In the genomic region with DNA sequence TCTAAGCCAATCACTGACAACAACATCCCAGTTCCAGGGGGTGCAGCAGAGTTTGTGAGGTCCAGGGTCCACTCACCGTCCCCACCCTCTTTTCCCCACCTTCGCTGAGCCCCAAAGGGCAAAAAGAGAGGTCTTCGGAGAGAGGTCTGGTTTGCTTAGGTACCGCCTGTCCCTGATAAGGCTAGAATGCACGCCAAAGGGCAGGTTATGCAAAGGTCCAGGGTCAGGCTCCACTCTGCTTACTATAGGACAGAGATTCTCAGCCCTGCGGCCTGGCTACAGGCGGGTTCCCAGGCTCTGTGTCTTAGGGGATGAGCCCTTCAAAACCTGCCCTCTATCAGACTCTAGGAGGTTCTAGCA, we compare ENCODE assay signal across 9 mouse cellular contexts. TPM values are rescaled to one million over a fixed set of nuclear protein-coding genes. Genes with fewer than 3 reads are reported as not detected.
A peak's percentile ranks its signal among the peaks of the same experiment; 100 is the strongest.
DNase-seq lines count a peak whose midpoint lies in the region; ATAC-seq and TF ChIP-seq lines count a peak whose summit lies in the region.
"Had no signal": no experiment of that assay in that cellular context is flagged by ENCODE, and none has a peak within 500 bp of the region (broad histone marks: within the 10 kb centered on the region; RNA-seq: fewer than 3 reads in every experiment).

No protein-coding gene starts in this region.

- H3K4me1 ChIP-seq in heart, adult 2 months (ENCODE audit: control insufficient read depth, insufficient read depth, low read length), result peaks cover 20% of the 10 kb centered on the region
- H3K4me1 ChIP-seq in hindbrain, embryonic 16.5 days (ENCODE audit: control insufficient read depth, insufficient read depth, low read depth, low read length), result peaks cover 7% of the 10 kb centered on the region
- peaks cover 12% of the 10 kb centered on the region for H3K4me1 ChIP-seq in midbrain, embryonic 11.5 days (ENCODE audit: control insufficient read depth, insufficient read depth, low read length)

- intact Hi-C loops in heart, adult 2 months (cut with DNase I), result no loop called here
- intact Hi-C loops in heart, postnatal 36 days (cut with DNase I), result no loop called here

- TF ChIP-seq POLR2A in heart, adult 2 months (IDR thresholded peaks at IDR 0.05; ENCODE audit: insufficient read depth, low read depth, low read length), result no peak

- peak; percentile 27; the same call in 1 of the 2 replicates for ATAC-seq in common myeloid progenitor, adult 5-6 weeks (replicated peaks; ENCODE audit: low read depth, poor library complexity, severe bottlenecking)
- ATAC-seq in hindbrain, embryonic 16.5 days, result no peak; the same call in 1 of the 2 replicates
- peak; percentile 50 for ATAC-seq in midbrain, embryonic 11.5 days (ENCODE audit: low FRiP score)

- H3K9me3 ChIP-seq in hindbrain, embryonic 16.5 days (ENCODE audit: control insufficient read depth, low read length), result no peaks in the 10 kb centered on the region
- H3K9me3 ChIP-seq in midbrain, embryonic 11.5 days (ENCODE audit: control insufficient read depth, low read length), result no peaks in the 10 kb centered on the region

- H3K4me3 ChIP-seq in heart, adult 2 months, result peak overlapping the region; percentile 60
- H3K4me3 ChIP-seq in hindbrain, embryonic 16.5 days (ENCODE audit: low read length), result peak overlapping the region; percentile 26
- H3K4me3 ChIP-seq in midbrain, embryonic 11.5 days (ENCODE audit: low read depth, low read length), result peak overlapping the region; percentile 27; the same call in 1 of the 2 replicates

- H3K27ac ChIP-seq in heart, adult 2 months, result peak overlapping the region; percentile 99
- no peak overlapping the region for H3K27ac ChIP-seq in hindbrain, embryonic 16.5 days (ENCODE audit: low read depth, low read length)
- H3K27ac ChIP-seq in midbrain, embryonic 11.5 days (ENCODE audit: low read depth, low read length), result peak overlapping the region; percentile 8; the same call in 1 of the 2 replicates

- no peaks in the 10 kb centered on the region for H3K27me3 ChIP-seq in heart, adult 2 months (ENCODE audit: control insufficient read depth, insufficient read depth, low read length)
- no peaks in the 10 kb centered on the region for H3K27me3 ChIP-seq in hindbrain, embryonic 16.5 days (replicated peaks; ENCODE audit: control insufficient read depth, insufficient read depth, low read length)
- H3K27me3 ChIP-seq in midbrain, embryonic 11.5 days (ENCODE audit: control insufficient read depth, insufficient read depth, low read length), result no peaks in the 10 kb centered on the region

- H3K9ac ChIP-seq in heart, adult 2 months (ENCODE audit: low read depth, low read length), result peak overlapping the region; percentile 94
- peak overlapping the region; percentile 15; the same call in 1 of the 2 replicates for H3K9ac ChIP-seq in hindbrain, embryonic 16.5 days (ENCODE audit: low read depth, low read length)
- H3K9ac ChIP-seq in midbrain, embryonic 11.5 days (ENCODE audit: low read length), result peak overlapping the region; percentile 45; the same call in 1 of the 2 replicates

- no peak for TF ChIP-seq EP300 in heart, adult 2 months (IDR thresholded peaks at IDR 0.05; ENCODE audit: insufficient read depth, low read depth, low read length)

- no peaks in the 10 kb centered on the region for H3K79me2 ChIP-seq in heart, adult 2 months (replicated peaks; ENCODE audit: control insufficient read depth, insufficient read depth, low read length)

- H3K36me3 ChIP-seq in heart, adult 2 months (ENCODE audit: control insufficient read depth, insufficient read depth, low read length), result peaks cover 3% of the 10 kb centered on the region
- no peaks in the 10 kb centered on the region for H3K36me3 ChIP-seq in hindbrain, embryonic 16.5 days (ENCODE audit: control insufficient read depth, insufficient read depth, low read length)
- no peaks in the 10 kb centered on the region for H3K36me3 ChIP-seq in midbrain, embryonic 11.5 days (ENCODE audit: control insufficient read depth, insufficient read depth, low read length)

- WGBS in heart, adult 2 months, result 34% methylated on average over 7 of the region's 7 CpGs
- WGBS in hindbrain, embryonic 16.5 days, result 31% methylated on average over 7 of the region's 7 CpGs
- 15% methylated on average over 7 of the region's 7 CpGs for WGBS in midbrain, embryonic 11.5 days

- TF ChIP-seq CTCF in heart, adult 2 months (IDR thresholded peaks at IDR 0.05), result no peak

- H3K4me2 ChIP-seq in hindbrain, embryonic 16.5 days (ENCODE audit: low read length), result peak overlapping the region; percentile 71
- H3K4me2 ChIP-seq in midbrain, embryonic 11.5 days, result peak overlapping the region; percentile 51

- DNase-seq in heart, adult 2 months, result no peak
- DNase-seq in heart, postnatal 36 days, result no peak
- no peak for DNase-seq in midbrain, embryonic 11.5 days (ENCODE audit: low spot score, missing footprints)
- DNase-seq in left cerebral cortex, adult 9 months (ENCODE audit: low spot score in 2 of 2), result no peak
- no peak for DNase-seq in adrenal gland, adult 18-20 months (ENCODE audit: low spot score in 2 of 2)
- DNase-seq in embryo, embryonic 10 days (ENCODE audit: low spot score), result no peak

RNA-seq across cellular contexts. Expression of a gene that starts 0.6 kb away (rescaled TPM):
- 10 to 100 TPM; 25.5 to 27.0 TPM for total RNA-seq in heart, adult 2 months (2021)
- polyA plus RNA-seq in heart, adult 2 months (2012; rRNA removed), result 44.0 and 48.4 TPM in 2 replicates
- total RNA-seq in heart, postnatal 36 days (2021), result 10 to 100 TPM; 25.6 to 25.8 TPM
- 0.64 TPM in 1 of 2 replicates, not detected in the other for total RNA-seq in common myeloid progenitor, adult 5-6 weeks (2017)
- 3.3 TPM in 2 replicates for polyA plus RNA-seq in hindbrain, embryonic 16.5 days (2015; fragmentation: Nextera tagmentation; extraction: Ambion mirVana)
- 1.7 and 1.9 TPM in 2 replicates for polyA plus RNA-seq in midbrain, embryonic 11.5 days (2014; fragmentation: Nextera tagmentation; extraction: Ambion mirVana)
- total RNA-seq in adrenal gland, adult 18-20 months (2021), result 10 to 100 TPM; 47.7 to 48.8 TPM

RNA-seq across cellular contexts. Expression of a gene that starts 14.3 kb away (rescaled TPM):
- under 1 TPM in 1 of 2 experiments, not detected in 1; 0.18 TPM for total RNA-seq in heart, adult 2 months (2021)
- not detected in 2 replicates for polyA plus RNA-seq in heart, adult 2 months (2012; rRNA removed)
- total RNA-seq in heart, postnatal 36 days (2021), result under 1 TPM; 0.22 to 0.36 TPM
- total RNA-seq in common myeloid progenitor, adult 5-6 weeks (2017), result not detected in 2 replicates
- not detected in 2 replicates for polyA plus RNA-seq in hindbrain, embryonic 16.5 days (2015; fragmentation: Nextera tagmentation; extraction: Ambion mirVana)
- polyA plus RNA-seq in midbrain, embryonic 11.5 days (2014; fragmentation: Nextera tagmentation; extraction: Ambion mirVana), result not detected in 2 replicates
- total RNA-seq in adrenal gland, adult 18-20 months (2021), result under 1 TPM in 1 of 2 experiments, not detected in 1; 0.63 TPM
- polyA plus RNA-seq: C2C12 had no signal

RNA-seq across cellular contexts. Expression of a gene that starts 25.4 kb away (rescaled TPM):
- 100 to 1,000 TPM; 659 to 775 TPM for total RNA-seq in heart, adult 2 months (2021)
- 609 and 726 TPM in 2 replicates for polyA plus RNA-seq in heart, adult 2 months (2012; rRNA removed)
- total RNA-seq in heart, postnatal 36 days (2021), result 100 to 1,000 TPM; 702 to 740 TPM
- 126 and 144 TPM in 2 replicates for total RNA-seq in common myeloid progenitor, adult 5-6 weeks (2017)
- polyA plus RNA-seq in hindbrain, embryonic 16.5 days (2015; fragmentation: Nextera tagmentation; extraction: Ambion mirVana), result 345 and 392 TPM in 2 replicates
- polyA plus RNA-seq in midbrain, embryonic 11.5 days (2014; fragmentation: Nextera tagmentation; extraction: Ambion mirVana), result 290 and 293 TPM in 2 replicates
- 100 to 1,000 TPM; 512 to 543 TPM for total RNA-seq in adrenal gland, adult 18-20 months (2021)

RNA-seq across cellular contexts. Expression of a gene that starts 27.5 kb away (rescaled TPM):
- total RNA-seq in heart, adult 2 months (2021), result under 1 TPM; 0.26 to 0.34 TPM
- polyA plus RNA-seq in heart, adult 2 months (2012; rRNA removed), result 0.08 and 0.38 TPM in 2 replicates
- total RNA-seq in heart, postnatal 36 days (2021), result not detected
- total RNA-seq in common myeloid progenitor, adult 5-6 weeks (2017), result not detected in 2 replicates
- not detected in 2 replicates for polyA plus RNA-seq in hindbrain, embryonic 16.5 days (2015; fragmentation: Nextera tagmentation; extraction: Ambion mirVana)
- not detected in 2 replicates for polyA plus RNA-seq in midbrain, embryonic 11.5 days (2014; fragmentation: Nextera tagmentation; extraction: Ambion mirVana)
- not detected for total RNA-seq in adrenal gland, adult 18-20 months (2021)
- polyA plus RNA-seq: C2C12 had no signal

RNA-seq across cellular contexts. Expression of a gene that starts 40.7 kb away (rescaled TPM):
- total RNA-seq in heart, adult 2 months (2021), result 100 to 1,000 TPM; 183 to 202 TPM
- polyA plus RNA-seq in heart, adult 2 months (2012; rRNA removed), result 231 and 248 TPM in 2 replicates
- total RNA-seq in heart, postnatal 36 days (2021), result 100 to 1,000 TPM; 192 to 202 TPM
- total RNA-seq in common myeloid progenitor, adult 5-6 weeks (2017), result 43.6 and 67.9 TPM in 2 replicates
- polyA plus RNA-seq in hindbrain, embryonic 16.5 days (2015; fragmentation: Nextera tagmentation; extraction: Ambion mirVana), result 354 and 397 TPM in 2 replicates
- polyA plus RNA-seq in midbrain, embryonic 11.5 days (2014; fragmentation: Nextera tagmentation; extraction: Ambion mirVana), result 253 and 268 TPM in 2 replicates
- total RNA-seq in adrenal gland, adult 18-20 months (2021), result 100 to 1,000 TPM; 173 to 178 TPM

Comparison
In these comparisons a context has a peak if more than half of its experiments do, and no peak if none do; other contexts are left out.
1. H3K9ac ChIP-seq: peak in every context shown above with its lines; median percentile 94 in heart, adult 2 months; 45 in midbrain, embryonic 11.5 days; 15 in hindbrain, embryonic 16.5 days.
2. RNA of a gene that starts 0.6 kb away (total RNA-seq): 47.7 to 48.8 TPM in adrenal gland, adult 18-20 months, 25.5 to 27.0 TPM in heart, adult 2 months and 25.6 to 25.8 TPM in heart, postnatal 36 days; 0.64 TPM in common myeloid progenitor, adult 5-6 weeks; every median in the first group is over 10 times any median in the second.
3. Peak in every context shown above with its lines, with median percentiles within 50 percentile points of each other: H3K4me3 ChIP-seq.